Mouse (Mus musculus): ENCODE data around the gene Smim20. TPM values are rescaled to one million over a fixed set of nuclear protein-coding genes. Genes with fewer than 3 reads are reported as not detected.

Smim20 gene
- polyA plus RNA-seq, 2 experiments: 17.3 to 35.2 TPM

DNA sequence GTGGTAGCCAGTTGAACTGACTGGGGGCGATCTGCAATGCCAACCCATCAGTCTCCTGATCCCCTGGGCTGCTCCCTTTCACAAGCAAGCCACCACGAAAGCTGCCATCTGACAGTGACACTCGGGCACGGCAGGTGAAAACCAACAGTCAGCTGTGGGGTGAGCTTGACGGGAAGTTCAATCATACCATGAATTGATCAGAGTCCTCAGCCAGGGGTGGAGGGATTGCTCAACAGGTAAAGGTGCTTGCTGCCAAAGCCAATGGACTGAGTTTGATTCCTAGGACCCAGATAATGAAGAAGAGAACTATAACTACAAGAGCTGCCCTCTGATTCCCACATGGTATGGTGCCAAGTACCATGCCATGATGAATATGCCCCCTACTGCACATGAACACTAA is 12.7 kb upstream of the Smim20 start:
- no peak for ATAC-seq (ENCODE audit: insufficient read depth)
- H3K9ac ChIP-seq (replicated peaks): no peak overlapping the region
- TF ChIP-seq CTCF (IDR thresholded peaks at IDR 0.05; ENCODE audit: low read depth) (no peak), EP300 (IDR thresholded peaks at IDR 0.05; ENCODE audit: low read depth) (no peak)
- H3K27ac ChIP-seq: no peak overlapping the region
- no peak overlapping the region for H3K4me2 ChIP-seq (ENCODE audit: low read depth)
- H3K4me1 ChIP-seq (replicated peaks; ENCODE audit: control insufficient read depth in 2 of 2, insufficient read depth in 2 of 2, low read length in 1 of 2): peaks cover 0 to 5% of the 10 kb centered on the region in 2 experiments; a peak in 1 of 4 replicates
- H3K4me3 ChIP-seq (ENCODE audit: insufficient read depth in 1 of 2, low read depth in 2 of 2, low read length in 2 of 2): no peak overlapping the region
- H3K36me3 ChIP-seq (replicated peaks; ENCODE audit: control insufficient read depth, insufficient read depth, low read depth): no peaks in the 10 kb centered on the region
- no peaks in the 10 kb centered on the region for H3K9me3 ChIP-seq (ENCODE audit: control insufficient read depth, low read length)
- peaks cover 15% of the 10 kb centered on the region for H3K27me3 ChIP-seq (ENCODE audit: control insufficient read depth, insufficient read depth, low read length)
- no peak for DNase-seq (ENCODE audit: low read depth in 3 of 3, low spot score in 3 of 3)
- WGBS (ENCODE audit: insufficient replicate concordance): 58% methylated on average over 5 of the region's 5 CpGs

- TF ChIP-seq CTCF (IDR thresholded peaks at IDR 0.05; ENCODE audit: low read depth): no peak
- Histone ChIP-seq H3K9me3 (ENCODE audit: control insufficient read depth, low read length) (no peaks in the 10 kb centered on the region), H3K27ac (no peak overlapping the region), H3K4me3 (ENCODE audit: insufficient read depth in 1 of 2, low read depth in 2 of 2, low read length in 2 of 2) (no peak overlapping the region), H3K27me3 (ENCODE audit: control insufficient read depth, insufficient read depth, low read length) (peaks cover 16% of the 10 kb centered on the region), H3K9ac (replicated peaks) (no peak overlapping the region), H3K36me3 (replicated peaks; ENCODE audit: control insufficient read depth, insufficient read depth, low read depth) (no peaks in the 10 kb centered on the region), H3K4me1 (replicated peaks; ENCODE audit: control insufficient read depth in 2 of 2, insufficient read depth in 2 of 2, low read length in 1 of 2) (peaks cover 0 to 5% of the 10 kb centered on the region in 2 experiments; a peak in 1 of 4 replicates), H3K4me2 (ENCODE audit: low read depth) (no peak overlapping the region)
- ATAC-seq (ENCODE audit: insufficient read depth) (no peak), DNase-seq (ENCODE audit: low read depth in 3 of 3, low spot score in 3 of 3) (no peak)
- 63% methylated on average over 3 of the region's 3 CpGs for WGBS (ENCODE audit: insufficient replicate concordance)
Measured at GRCm38 (mm10) chr5:53254821-53255220, 12.1 kb upstream of the Smim20 start.

GRCm38 (mm10) chr5:53258038-53258786 is 8.7 kb upstream of the Smim20 start:
- Histone ChIP-seq H3K4me2 (ENCODE audit: low read depth) (peak overlapping the region; percentile 52), H3K27me3 (ENCODE audit: control insufficient read depth, insufficient read depth, low read length) (peaks cover 16% of the 10 kb centered on the region), H3K4me1 (replicated peaks; ENCODE audit: control insufficient read depth in 2 of 2, insufficient read depth in 2 of 2, low read length in 1 of 2) (peaks cover 0 to 5% of the 10 kb centered on the region in 2 experiments; a peak in 1 of 4 replicates), H3K9ac (replicated peaks) (no peak overlapping the region), H3K27ac (no peak overlapping the region), H3K9me3 (ENCODE audit: control insufficient read depth, low read length) (no peaks in the 10 kb centered on the region), H3K36me3 (replicated peaks; ENCODE audit: control insufficient read depth, insufficient read depth, low read depth) (no peaks in the 10 kb centered on the region), H3K4me3 (ENCODE audit: insufficient read depth in 1 of 2, low read depth in 2 of 2, low read length in 2 of 2) (peak overlapping the region; percentile 12 to 40; a peak in 2 of 4 replicates)
- TF ChIP-seq CTCF (IDR thresholded peaks at IDR 0.05; ENCODE audit: low read depth) (0 out of 2 replicates have a peak, but pooled peaks have one; percentile 11), EP300 (IDR thresholded peaks at IDR 0.05; ENCODE audit: low read depth) (no peak)
- WGBS (ENCODE audit: insufficient replicate concordance): 3% methylated on average over 29 of the region's 29 CpGs
- no peak for ATAC-seq (ENCODE audit: insufficient read depth)
- no peak for DNase-seq (ENCODE audit: low read depth in 3 of 3, low spot score in 3 of 3)

GRCm38 (mm10) chr5:53259894-53260293 is 7.0 kb upstream of the Smim20 start:
- no peak for ATAC-seq (ENCODE audit: insufficient read depth)
- TF ChIP-seq EP300 (IDR thresholded peaks at IDR 0.05; ENCODE audit: low read depth) (no peak), CTCF (IDR thresholded peaks at IDR 0.05; ENCODE audit: low read depth) (no peak)
- Histone ChIP-seq H3K27me3 (ENCODE audit: control insufficient read depth, insufficient read depth, low read length) (peaks cover 16% of the 10 kb centered on the region), H3K9me3 (ENCODE audit: control insufficient read depth, low read length) (no peaks in the 10 kb centered on the region), H3K4me2 (ENCODE audit: low read depth) (no peak overlapping the region), H3K4me1 (replicated peaks; ENCODE audit: control insufficient read depth in 2 of 2, insufficient read depth in 2 of 2, low read length in 1 of 2) (peaks cover 0 to 5% of the 10 kb centered on the region in 2 experiments; a peak in 1 of 4 replicates), H3K36me3 (replicated peaks; ENCODE audit: control insufficient read depth, insufficient read depth, low read depth) (no peaks in the 10 kb centered on the region), H3K4me3 (ENCODE audit: insufficient read depth in 1 of 2, low read depth in 2 of 2, low read length in 2 of 2) (no peak overlapping the region), H3K27ac (no peak overlapping the region), H3K9ac (replicated peaks) (no peak overlapping the region)
- WGBS (ENCODE audit: insufficient replicate concordance): 50% methylated on average over 5 of the region's 5 CpGs
- no peak for DNase-seq (ENCODE audit: low read depth in 3 of 3, low spot score in 3 of 3)

GRCm38 (mm10) chr5:53261999-53262398 is 4.9 kb upstream of the Smim20 start:
- TF ChIP-seq EP300 (IDR thresholded peaks at IDR 0.05; ENCODE audit: low read depth) (no peak), CTCF (IDR thresholded peaks at IDR 0.05; ENCODE audit: low read depth) (no peak)
- H3K4me1 ChIP-seq (replicated peaks; ENCODE audit: control insufficient read depth in 2 of 2, insufficient read depth in 2 of 2, low read length in 1 of 2): peaks cover 3 to 10% of the 10 kb centered on the region in 2 experiments; a peak in 2 of 4 replicates
- H3K4me2 ChIP-seq (ENCODE audit: low read depth): no peak overlapping the region
- DNase-seq (ENCODE audit: low read depth in 3 of 3, low spot score in 3 of 3) (no peak), ATAC-seq (ENCODE audit: insufficient read depth) (no peak)
- 53% methylated on average over 10 of the region's 10 CpGs for WGBS (ENCODE audit: insufficient replicate concordance)
- no peak overlapping the region for H3K27ac ChIP-seq
- H3K4me3 ChIP-seq (ENCODE audit: insufficient read depth in 1 of 2, low read depth in 2 of 2, low read length in 2 of 2): no peak overlapping the region
- peaks cover 16% of the 10 kb centered on the region for H3K27me3 ChIP-seq (ENCODE audit: control insufficient read depth, insufficient read depth, low read length)
- no peak overlapping the region for H3K9ac ChIP-seq (replicated peaks)
- no peaks in the 10 kb centered on the region for H3K36me3 ChIP-seq (replicated peaks; ENCODE audit: control insufficient read depth, insufficient read depth, low read depth)
- H3K9me3 ChIP-seq (ENCODE audit: control insufficient read depth, low read length): no peaks in the 10 kb centered on the region
